Mouse (Mus musculus): ENCODE measurements at regions not wholly inside any gene's neighbourhood (a gene's known extent, or its start where the extent isn't known, plus 50 kb on each side); places are given as distances from the start of the nearest gene placed in this dataset.

GRCm38 (mm10) chrX:157079606-157080005 is 335.5 kb downstream of the Phex start:
- TF ChIP-seq CTCF (IDR thresholded peaks at IDR 0.05; ENCODE audit: low read depth) (no peak), EP300 (optimal IDR thresholded peaks at IDR 0.05) (no peak)
